Mouse (Mus musculus) Muller cell, postnatal 12 days (primary cell): ENCODE data around the gene Osbpl5.

Experiments
- DNase-seq: peaks from one replicate; pipeline ENCODE4 v3.0.0-alpha.2; 2015; ENCODE audit errors: inconsistent ontology term

Osbpl5 gene

DNA sequence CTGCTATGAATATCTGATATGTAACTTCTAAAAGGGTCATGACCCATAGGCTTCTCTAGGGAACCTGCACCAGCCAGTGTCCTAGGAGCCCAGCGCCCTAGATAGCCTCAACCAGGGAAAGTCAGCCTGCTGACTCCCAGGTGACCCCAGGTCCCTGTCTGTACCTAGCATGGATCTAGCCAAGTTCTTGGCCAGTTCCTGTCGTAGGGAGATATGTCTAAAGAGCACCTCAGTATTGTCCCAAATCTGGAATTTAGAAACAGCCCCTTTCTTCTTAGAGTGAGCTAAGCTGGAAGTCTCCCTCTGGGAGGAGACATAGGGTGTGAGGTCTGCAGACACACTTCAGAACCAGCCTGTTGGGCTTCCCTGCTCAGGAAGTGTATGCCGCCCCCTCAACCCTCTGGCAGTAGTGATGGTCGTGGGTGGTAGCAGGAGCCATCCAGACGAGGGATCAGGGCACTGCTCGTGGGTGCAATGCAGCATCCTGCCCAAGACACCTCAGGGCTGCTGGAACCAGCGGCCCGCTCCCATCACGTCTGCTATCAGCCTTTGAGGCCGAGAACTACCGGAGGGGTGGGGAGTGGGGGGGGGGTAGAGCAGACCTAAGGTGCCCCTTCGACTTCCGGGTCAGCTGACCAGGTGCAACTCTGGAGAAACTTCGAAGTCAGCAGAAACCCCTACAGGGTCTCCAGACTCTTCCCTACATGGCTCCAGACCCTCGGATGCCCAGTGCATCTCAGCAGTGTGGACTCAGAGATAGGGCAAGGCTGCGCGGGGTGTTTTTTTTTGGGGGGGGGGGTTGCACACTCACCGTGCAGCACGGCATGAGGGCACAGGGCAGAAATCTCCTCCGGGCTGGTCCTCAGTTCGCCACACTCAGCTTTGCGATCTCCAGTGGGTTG is at the start of gene Osbpl5:
TSS of gene Osbpl5 (minus strand) at position 861 of the 902 bp plus-strand sequence.
- DNase-seq: no peak

- peak; percentile 74 for DNase-seq
Measured at GRCm38 (mm10) chr7:143805199-143805624, 48.4 kb upstream of the Osbpl5 start.

- peak; percentile 54 for DNase-seq
Measured at GRCm38 (mm10) chr7:143801195-143802065, 44.6 kb upstream of the Osbpl5 start.

GRCm38 (mm10) chr7:143800770-143801169 is 44.0 kb upstream of the Osbpl5 start:
- DNase-seq: no peak

DNA sequence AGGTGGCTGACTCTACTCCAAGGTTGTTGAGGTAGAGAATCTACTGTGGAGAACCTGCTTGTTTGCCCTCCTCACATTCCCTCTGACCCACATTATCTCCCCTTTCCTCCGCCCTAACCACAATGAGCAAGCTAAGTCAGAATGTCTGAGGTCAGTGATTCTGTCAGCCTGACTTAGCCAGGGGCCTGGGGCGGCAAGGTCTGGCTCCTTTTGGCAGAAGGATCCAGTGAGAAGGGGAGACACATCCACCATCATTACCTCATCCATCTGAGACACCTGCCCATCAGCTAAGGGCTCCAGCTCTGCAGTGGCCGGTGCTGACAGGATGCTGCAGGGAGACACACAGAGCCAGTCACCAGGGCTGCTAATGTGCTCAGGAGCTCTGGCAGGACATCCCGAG is 42.0 kb upstream of the Osbpl5 start:
- peak; percentile 39 for DNase-seq

DNA sequence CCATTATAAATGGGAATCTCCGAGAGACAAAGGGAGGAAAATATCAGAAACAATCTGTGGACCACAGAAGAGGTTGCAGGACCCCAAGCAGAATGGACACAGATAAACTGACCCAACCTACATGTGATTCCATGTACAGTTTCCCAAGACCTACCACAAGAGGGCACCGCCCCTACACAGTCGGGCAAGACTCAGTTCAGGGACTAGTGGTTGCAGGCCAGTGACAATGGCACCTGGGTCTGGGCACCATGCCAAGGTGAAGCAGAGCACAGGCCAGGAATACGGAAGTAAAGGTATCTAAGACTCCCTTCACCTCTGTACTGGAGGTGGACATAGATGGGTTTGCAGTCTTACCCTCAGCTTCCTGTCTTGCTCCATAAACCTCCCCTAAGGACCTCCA is 36.3 kb upstream of the Osbpl5 start:
- DNase-seq: peak; percentile 14

DNA sequence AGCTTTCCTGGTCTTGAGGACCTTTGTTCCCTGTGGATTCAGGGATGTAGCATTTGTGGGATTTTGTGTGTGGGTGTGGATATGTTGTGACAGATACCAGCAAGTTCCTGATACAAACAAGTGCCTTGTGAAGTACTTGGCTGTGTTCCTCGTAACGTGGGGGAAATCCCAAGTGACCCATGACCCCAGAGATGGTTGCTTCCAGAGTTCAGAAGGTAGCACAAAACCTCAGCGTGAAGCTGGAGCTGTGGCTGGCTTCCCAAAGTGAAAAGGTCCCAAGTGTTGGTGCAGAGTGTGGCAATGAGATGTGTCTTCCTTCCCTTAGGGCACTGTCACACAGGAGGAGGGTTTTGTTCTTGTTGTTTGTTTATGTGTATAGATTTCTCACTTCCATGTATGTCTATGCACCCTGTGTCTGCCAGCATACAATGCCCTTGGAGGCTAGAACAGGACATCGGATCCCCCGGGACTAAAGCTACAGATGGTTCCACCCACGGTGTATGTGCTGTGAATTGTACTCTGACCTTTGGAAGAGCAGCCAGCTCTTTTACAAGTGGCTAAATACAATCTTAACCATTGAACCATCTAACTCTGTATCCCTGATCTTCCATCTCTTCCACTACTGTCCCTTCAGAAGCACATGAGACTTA is 35.7 kb upstream of the Osbpl5 start:
- DNase-seq: peak; percentile 44

GRCm38 (mm10) chr7:143783996-143784829 is 27.4 kb upstream of the Osbpl5 start, which contains the start of gene Mrgpre:
Mrgpre (minus strand) TSS chr7:143784500.
- peak; percentile 92 for DNase-seq

- DNase-seq: no peak
Measured at GRCm38 (mm10) chr7:143783378-143783995, 26.7 kb upstream of the Osbpl5 start.

GRCm38 (mm10) chr7:143777375-143777774 is 20.6 kb upstream of the Osbpl5 start:
- no peak for DNase-seq

DNA sequence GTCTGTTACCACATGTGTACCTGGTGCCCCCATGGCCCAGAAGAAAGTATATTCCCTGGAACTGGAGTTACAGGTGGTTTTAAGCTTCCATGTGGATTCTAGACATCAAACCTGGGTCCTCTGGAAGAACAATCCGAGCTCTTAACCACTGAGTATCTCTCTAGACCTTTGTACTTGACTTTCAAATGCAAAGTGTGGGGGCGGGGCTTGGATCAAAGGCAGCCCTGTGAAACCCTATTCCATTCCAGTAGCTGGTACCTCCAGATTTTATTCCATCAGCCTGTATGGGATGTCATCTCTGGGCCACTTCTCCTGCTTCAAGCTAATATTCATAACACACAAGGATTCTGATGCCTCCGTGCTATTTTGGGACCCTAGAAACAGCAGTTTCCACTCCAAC is 19.4 kb upstream of the Osbpl5 start:
- DNase-seq: no peak

DNA sequence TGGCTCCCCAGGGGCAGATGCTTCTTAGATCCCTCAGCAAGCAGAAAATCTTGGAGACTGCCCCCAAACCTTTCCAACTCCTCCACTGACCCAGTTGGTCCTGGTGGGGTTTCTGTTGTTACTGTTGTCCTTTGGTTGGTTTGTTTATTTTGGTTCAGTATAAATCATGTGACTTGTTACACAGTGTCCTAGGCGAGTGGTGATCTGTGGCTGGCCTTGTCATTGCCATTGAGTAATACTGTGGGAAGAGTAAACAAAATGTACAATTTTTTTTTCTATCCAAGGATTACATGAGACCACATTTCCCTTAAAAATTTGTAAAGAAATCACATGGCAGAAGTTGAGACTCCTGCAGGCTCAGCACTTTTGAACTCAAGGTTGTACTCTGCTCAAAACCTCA is 12.7 kb upstream of the Osbpl5 start:
- DNase-seq: no peak

GRCm38 (mm10) chr7:143768267-143768666 is 11.5 kb upstream of the Osbpl5 start:
- no peak for DNase-seq

DNA sequence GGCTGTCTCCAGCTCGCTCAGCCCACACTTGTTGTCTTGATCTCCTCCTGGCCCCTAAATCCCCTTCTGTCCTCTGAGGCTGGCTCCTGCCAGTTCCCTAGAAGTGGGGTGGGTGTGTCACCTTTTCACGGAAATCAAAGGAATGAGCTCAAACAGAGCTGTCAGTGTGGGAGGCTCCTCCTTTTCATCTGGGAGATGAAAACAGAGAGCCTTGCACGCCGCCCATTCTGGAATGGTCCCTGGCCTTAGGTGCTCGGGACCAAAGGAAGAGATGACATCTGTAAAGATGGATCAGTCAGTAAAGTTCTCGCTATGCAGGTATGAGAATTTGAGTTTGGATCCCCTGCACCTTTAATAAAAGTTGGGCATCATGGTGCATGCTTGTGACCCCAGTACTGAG is 10.1 kb upstream of the Osbpl5 start, which contains the start of gene Mrgprg:
TSS of gene Mrgprg (minus strand) at position 101 of the 400 bp plus-strand sequence.
- no peak for DNase-seq

DNA sequence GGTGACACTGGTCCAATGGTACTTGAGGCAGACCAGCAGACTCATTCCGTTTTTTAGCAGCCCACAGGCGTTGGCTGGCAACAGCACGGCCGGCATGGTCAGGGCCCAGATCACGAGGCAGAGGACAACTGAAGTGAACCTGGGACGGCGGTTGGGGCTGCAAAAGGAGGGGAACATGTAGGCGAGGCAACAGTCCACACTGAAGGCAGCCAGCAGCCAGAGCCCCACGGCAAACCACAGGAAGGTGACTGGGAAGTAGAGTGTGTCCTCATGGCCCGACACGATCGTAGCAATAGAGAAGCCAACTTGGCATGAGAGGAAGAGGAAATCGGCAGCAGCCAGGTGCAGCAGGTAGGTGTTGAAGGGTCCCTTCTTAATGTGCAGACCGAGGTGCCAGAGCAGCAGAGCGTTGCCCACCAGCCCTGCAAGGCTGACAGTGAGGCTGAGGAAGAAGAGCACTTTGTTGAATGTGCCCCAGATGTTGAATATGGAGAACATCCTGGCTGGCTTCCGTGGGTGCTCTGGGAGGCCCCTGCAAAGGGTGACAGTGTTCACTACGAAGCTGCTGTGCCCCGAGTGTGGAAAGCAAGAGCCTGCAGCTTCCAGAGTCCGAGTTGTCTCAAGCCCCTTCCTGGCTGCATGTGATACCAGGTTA is 8.2 kb upstream of the Osbpl5 start:
- no peak for DNase-seq

- DNase-seq: no peak
Measured at GRCm38 (mm10) chr7:143763794-143764193, 7.0 kb upstream of the Osbpl5 start.

DNA sequence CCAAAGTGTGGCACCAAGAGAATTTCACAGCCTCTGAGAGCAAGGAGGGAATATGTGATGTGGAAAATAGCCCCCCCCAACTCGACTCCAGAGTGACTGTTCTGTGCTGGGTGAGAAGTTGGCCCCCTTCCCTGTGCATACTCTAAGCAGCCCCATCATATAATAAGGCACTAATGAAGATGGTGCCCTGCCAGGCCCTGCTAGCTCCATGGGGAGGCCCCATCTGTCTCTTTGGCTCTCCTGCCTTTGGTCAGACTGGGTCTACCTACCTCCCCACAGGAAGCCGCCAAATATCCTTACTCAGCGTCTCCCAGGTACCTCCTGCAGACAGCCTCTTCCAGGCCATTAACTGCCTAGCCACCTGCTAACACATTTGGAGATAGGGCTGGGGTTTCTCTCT is 2.2 kb upstream of the Osbpl5 start:
- no peak for DNase-seq

DNA sequence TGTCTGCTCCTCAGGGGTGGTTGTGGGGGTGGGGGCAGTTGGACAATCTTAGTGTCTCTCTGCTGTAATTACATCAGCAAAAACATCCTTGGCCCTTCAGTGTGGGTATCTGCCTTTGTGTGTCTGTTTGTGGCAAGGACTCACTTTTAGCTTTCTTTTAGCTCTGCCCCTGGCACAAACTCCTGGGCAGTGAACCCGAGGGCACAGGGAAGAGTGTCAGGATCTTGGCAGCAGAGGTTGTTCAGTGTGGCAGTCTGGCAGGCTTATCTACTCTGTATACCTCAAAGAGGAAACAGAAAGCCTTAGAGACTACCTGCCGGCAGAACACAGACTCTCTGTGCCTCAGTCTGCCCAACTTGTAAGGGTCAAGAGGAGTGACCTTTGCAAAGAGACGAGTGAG is 911 bp upstream of the Osbpl5 start:
- no peak for DNase-seq

DNA sequence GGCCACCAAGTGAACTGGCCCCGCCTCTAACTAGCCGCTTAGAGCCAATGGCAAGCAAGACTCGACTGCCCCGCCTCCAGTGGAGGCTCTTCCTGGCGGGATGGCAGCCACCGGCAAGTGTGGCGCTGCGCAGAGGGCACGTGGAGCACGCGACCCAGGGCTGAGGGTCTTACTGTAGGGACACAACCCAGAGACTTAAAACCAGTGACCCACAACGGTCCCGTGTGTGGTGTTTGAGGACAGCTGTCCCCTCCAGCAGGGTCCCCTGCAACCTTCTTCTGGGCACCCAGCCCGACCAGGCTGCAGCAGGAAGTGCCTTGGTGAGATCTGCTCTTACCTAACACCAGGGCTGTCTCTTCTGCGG is 224 bp upstream of the Osbpl5 start:
- peak; percentile 74 for DNase-seq
